Mouse (Mus musculus) adrenal gland (tissue): ENCODE data around the gene Tbxa2r.

Source experiments
- intact Hi-C: fragments of 180-260 bp; cut with DNase I; formaldehyde crosslinking; loops from one replicate; pipeline ENCODE4 v1.15.1; 2025
- long read RNA-seq, 2 experiments: library from polyadenylated mRNA; unstranded; transcript quantifications; one replicate each; pipeline ENCODE4 v2.0.0; 2020; ENCODE audit warnings: borderline replicate concordance in 1 of 2; ENCODE audit not compliant: insufficient replicate concordance in 1 of 2

The Tbxa2r gene
- long read RNA-seq, experiment 1, transcript Tbxa2r-201 (3 exons, 1,765 nt): major isoform, 13 of 20 reads
- long read RNA-seq, experiment 1, partial matches to known transcripts: 6 of 20 reads
- long read RNA-seq, experiment 1, other reads (novel, unspliced or antisense): 1 of 20 reads
- long read RNA-seq, experiment 2, transcript Tbxa2r-201 (3 exons, 1,765 nt): major isoform, 19 of 27 reads
- long read RNA-seq, experiment 2, partial matches to known transcripts: 3 of 27 reads
- long read RNA-seq, experiment 2, other reads (novel, unspliced or antisense): 2 of 27 reads

DNA sequence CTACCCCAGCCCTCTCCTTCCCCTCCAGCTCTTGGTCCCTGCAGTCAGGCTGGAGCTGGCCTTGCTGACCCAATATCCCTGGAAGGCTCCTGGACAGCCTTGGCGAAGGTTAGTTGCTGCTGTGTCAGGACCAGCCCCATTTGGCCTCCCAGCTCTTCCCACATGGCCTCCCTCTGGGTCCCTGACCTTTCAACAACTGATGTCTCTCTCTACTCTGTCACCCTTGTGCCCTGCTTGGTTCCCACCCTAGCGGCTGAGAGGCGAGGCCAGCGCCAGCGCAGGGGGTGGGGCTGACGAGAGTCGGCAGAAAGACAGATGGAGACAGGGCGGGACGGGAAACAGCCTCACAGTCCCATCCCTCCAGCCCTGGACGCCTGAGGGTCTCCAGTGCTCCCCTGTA lies at the start of gene Tbxa2r:
Gene Tbxa2r (plus strand): TSS at position 346 of the 400 bp plus-strand sequence.
- intact Hi-C loops: no loop called here

- intact Hi-C loops: no loop called here
Observed at GRCm38 (mm10) chr10:81279496-81279895, 49.0 kb upstream of the Tbxa2r start.

- intact Hi-C loops: no loop called here
Observed at GRCm38 (mm10) chr10:81284189-81284588, 44.3 kb upstream of the Tbxa2r start.

DNA sequence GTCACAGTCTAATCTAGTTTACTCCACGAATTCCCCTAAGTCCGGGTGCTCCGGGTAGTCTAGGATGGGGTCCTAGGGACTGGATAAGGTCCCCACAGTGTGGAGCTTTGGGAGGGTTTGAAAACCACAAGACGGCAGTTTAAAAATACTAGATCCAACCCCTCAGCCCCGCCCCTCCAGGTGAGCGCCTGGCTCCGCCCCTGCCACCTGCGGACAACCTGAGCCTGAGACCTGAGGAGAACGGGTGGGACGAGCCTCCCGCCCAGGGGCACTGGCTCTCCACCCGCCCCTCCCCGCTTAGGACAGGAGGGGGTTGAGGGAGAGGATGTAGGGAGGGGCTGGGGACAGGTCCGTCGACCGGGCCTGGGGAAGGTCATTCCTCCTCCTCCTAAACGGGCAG lies 43.8 kb upstream of the Tbxa2r start:
- intact Hi-C loops: loop anchor here (5.0 kb wide), 1 partner anchor 168 kb away; no protein-coding TSS in a partner anchor

DNA sequence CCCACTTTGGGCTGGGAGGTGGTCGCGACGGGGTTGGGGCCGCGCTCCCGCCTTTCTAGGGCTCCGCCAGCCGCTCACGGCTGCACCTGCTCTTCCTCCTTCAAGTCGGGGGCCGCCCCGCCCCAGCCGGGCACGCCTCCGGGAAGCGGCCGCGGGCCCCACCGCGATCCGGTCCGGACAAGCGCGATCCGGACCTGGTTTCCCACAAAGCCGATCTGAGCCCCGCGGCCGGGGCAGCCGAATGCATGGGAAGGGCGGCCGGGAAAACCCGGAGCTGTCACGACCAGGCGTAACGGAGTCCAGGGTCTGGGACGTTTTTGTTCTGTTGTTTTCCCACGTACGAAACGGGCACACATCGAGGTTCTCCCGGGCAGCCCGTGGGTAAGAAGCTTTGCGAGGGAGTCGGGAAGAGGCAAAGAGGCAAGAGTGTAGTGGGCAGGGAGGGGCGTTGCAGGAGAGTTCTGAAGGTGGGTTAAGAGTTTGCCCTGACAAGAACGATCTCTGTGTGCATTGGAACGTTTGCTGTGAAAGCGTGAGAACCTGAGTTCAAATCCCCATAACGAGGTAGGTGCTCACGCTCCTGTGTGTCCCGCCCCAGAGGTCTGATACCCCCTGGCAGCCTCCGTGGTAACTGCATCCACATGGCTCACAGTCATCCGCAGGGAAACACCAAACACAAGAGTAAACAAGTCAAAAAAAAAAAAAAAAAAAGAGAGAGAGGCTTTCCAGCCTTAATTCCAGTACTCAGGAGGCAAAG lies 42.7 kb upstream of the Tbxa2r start:
- intact Hi-C loops: loop anchor here (5.0 kb wide), 1 partner anchor 166 kb away; no protein-coding TSS in a partner anchor

DNA sequence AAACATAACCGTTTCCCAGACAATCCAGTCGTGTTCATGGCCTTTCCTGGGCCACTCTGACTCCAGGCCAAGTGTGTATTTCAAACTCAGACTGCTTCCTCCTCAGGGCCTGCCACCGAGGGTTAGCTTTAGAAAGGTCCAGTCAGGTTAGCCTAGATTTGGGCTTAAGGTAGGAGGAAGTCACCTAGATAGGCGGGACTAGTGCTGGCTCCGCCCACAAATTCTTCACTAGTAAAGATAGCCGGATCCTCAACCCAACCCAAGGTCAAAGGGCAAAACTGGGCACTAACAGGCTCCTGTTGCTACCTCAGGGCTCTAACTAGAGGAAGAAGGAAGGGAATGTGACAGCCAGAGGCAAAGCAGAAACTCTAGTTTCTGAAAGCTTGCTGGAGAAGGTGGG lies 41.9 kb upstream of the Tbxa2r start:
- intact Hi-C loops: loop anchor here (5.0 kb wide), 1 partner anchor 166 kb away; no protein-coding TSS in a partner anchor

DNA sequence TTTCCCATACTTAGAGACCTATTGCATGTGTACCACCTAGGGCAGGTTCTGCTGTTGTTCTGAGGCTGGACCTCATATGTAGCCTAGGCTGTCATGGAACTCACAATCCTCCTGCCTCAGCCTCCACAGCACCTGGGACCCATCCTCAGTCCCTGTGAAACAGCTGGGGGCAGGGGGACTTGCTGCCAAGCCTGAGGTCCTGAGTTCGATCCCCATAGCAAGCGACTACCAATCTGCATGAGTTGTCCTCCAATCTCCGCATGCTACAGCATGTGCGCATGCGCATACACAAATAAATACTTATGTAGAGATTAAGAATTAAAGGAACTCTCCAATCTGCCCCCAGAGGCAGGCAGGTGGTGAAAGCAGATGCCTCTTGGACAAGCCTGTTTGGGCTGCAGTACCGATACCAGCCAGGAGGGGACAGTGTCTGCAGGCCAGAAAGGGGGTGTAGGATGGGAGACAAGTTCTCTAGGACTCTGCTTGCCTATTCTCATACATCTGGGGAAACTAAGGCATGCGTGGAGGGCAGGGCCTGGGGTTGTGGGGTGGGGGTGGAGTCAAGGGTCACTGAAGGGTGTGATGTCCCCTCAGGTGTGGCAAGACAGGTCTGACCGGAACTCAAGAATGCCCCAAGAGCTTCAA lies 40.9 kb upstream of the Tbxa2r start:
- intact Hi-C loops: loop anchor here (5.0 kb wide), 1 partner anchor 165 kb away; no protein-coding TSS in a partner anchor

- intact Hi-C loops: loop anchor here (5.0 kb wide), 1 partner anchor 164 kb away; no protein-coding TSS in a partner anchor
Observed at GRCm38 (mm10) chr10:81288601-81289000, 39.9 kb upstream of the Tbxa2r start.

DNA sequence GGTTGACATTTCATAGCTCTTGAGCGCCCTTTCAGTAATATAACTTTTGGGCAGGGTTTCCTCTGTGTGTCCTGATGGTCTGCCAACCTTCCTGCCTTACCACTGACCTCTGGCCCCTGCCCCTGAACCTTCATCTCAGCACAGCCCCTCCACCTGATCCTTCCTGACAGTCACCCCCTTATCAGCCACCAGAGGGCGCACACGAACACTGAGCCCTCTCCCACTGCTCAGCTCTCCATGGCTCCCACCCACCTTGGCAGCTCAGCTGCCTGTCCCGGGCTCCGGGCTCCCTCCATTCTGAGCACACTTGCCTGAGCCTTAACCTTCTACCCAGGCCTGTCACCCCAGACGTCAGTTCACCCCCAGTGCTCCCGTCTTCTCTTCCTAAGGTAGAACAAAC lies 39.3 kb upstream of the Tbxa2r start:
- intact Hi-C loops: loop anchor here (5.0 kb wide), 1 partner anchor 163 kb away; no protein-coding TSS in a partner anchor

DNA sequence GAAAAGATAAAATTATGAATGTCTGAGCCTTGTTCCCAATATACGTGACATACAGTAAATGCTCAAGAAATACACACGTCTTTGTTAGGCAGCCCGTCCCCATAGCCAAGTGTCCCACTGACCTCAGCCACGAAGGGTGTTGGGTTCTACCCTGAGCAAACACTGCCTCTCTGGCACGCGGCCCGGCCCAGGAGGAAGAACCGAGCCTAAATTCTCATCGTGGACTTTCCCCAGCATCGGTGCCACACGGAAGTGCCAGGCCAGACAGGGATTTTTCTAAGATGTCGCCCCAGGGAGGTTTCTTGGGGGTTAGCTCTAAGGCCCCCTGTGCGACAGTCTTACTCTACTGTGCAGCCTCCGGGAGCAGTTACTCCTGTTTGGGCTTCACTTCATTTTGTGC lies 38.7 kb upstream of the Tbxa2r start:
- intact Hi-C loops: loop anchor here (5.0 kb wide), 2 partner anchors 52 to 162 kb away; partner anchors contain the start of gene Gipc3

DNA sequence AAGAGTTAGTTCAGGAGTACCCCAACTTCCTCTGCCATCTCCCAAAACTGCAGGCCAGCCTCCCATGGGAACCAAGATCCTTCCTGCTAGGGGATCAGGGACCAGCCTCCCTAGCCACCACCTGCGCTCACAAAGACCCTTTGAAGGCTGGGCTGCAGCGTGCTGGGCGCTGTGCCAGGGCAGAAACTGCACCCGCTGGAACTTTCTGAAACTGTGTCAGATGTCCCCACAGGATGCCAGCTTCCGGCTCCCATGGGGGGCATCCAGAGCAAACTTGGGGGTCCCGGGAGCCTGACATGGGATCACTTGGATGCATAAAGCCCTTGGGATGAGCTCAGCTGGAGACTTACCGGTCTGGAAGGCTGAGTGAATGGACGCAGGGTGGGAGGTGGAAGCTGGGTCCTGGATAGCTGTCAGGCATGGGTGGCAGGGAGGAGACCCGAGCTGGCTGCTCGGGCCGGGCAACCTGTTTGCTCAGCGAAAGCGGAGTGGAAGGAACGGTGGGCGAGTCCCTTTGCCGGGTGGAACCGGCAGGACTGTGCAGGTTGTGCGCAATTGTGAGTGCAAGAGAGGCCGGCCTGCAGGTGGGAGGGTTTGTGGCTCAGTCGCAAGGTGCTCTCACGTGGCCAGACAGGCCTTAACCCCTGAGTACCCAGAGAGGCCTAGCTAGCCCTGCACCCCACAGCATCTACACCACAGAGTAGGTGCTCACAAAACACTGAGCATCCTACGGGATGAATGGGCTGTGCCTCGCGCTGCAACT lies 37.7 kb upstream of the Tbxa2r start:
- intact Hi-C loops: loop anchor here (5.0 kb wide), 1 partner anchor 51 kb away; the partner anchor contains the start of gene Gipc3

DNA sequence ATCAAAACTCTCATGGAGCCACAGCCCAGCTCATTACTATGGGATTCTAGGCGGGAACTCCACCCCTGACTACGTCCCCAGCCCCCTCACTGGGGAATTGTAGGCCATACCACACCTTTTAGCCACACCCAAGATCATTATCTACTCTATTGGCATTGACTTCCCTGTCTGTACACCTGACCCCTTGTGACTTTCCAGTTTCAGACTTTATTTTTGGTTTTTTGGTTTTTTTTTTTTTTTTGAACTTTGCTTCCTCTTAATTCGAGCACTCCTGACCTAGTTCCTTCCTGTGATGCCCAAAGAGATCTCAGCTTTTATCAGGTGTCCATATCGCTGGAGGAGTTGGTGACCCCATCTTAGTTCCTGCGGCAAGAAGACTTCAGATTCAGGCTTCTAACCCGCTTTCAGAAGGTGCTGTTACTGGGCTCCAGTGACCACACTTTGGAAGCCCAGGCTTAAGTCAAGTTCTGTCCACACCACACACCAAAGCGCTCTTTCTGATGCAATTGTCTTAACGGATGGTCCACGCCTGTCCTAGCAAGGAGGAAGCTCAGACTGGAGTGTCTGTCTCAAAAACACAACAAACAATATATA lies 36.9 kb upstream of the Tbxa2r start, which contains the start of gene Tjp3:
Gene Tjp3 (minus strand): TSS at position 71 of the 594 bp plus-strand sequence.
- intact Hi-C loops: loop anchor here (5.0 kb wide), 1 partner anchor 51 kb away; the partner anchor contains the start of gene Gipc3

- intact Hi-C loops: loop anchor here (5.0 kb wide), 1 partner anchor 50 kb away; the partner anchor contains the start of gene Gipc3
Observed at GRCm38 (mm10) chr10:81292554-81293333, 35.8 kb upstream of the Tbxa2r start, which contains the start of gene Pip5k1c. Gene Pip5k1c (plus strand): TSS chr10:81292963.

- intact Hi-C loops: loop anchor here (5.0 kb wide), 1 partner anchor 49 kb away; the partner anchor contains the start of gene Gipc3
Observed at GRCm38 (mm10) chr10:81293334-81294030, 35.0 kb upstream of the Tbxa2r start.

DNA sequence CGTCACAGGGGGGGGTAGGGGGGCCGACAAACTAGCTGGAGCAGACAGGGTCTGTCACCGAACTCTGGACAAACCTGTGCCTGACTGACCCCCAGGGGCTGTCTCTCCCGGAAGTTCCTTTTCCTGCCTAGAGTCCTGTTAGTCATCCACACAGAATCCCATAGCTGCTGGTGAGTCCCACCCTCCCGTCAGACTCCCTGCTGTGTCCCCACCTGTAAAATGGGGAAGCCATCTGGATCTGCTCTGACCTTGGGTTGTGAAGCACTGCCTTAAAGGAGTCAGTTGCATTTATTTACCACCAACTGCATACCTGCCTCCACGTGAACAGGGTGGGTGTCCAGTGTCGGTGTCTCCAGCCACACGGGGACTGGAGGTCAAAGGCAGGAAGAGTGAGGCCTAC lies 34.1 kb upstream of the Tbxa2r start:
- intact Hi-C loops: loop anchor here (5.0 kb wide), 1 partner anchor 48 kb away; the partner anchor contains the start of gene Gipc3

DNA sequence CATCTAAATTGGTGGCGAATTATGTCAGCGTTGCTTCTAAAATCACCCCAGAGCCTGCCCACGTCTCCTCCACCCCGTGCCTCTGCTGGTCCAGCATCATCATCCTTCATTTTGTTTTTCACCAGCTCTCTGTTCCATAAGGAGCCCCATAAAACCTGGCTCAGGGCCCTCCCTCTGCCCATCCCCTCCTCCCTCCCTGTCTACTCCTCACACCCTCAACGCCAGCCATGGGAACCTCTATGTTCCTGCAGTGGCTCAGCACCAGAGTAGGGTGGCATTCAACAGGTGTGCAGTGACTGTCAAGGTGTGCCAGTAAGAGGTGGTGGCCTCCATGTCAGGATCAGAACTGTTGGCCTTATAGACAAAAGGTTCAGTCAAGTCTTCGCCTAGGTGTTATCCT lies 33.3 kb upstream of the Tbxa2r start:
- intact Hi-C loops: no loop called here

GRCm38 (mm10) chr10:81297246-81297645 lies 31.3 kb upstream of the Tbxa2r start:
- intact Hi-C loops: no loop called here

DNA sequence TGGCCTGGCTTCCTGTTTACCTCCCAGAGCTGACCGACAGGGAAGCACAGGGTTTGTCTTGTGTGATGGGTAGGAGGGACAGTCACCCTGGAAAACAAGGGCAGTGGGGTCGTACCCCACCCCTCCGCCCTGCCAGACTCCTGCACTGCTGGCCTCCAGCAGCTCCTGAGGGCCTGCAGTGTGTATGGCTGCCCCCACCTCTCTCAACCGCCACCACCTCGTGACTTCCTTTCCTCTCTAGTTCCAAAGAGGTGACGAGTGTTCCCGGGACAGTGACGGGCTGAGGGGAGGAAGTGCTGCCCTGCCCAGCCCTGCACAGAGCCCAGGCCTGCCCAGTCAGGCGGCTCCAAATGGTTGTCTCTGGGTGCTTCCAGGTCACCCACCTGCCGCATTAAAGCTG lies 30.7 kb upstream of the Tbxa2r start:
- intact Hi-C loops: no loop called here
